8 mouse cellular contexts compared by ENCODE assay signal in the genomic region with DNA sequence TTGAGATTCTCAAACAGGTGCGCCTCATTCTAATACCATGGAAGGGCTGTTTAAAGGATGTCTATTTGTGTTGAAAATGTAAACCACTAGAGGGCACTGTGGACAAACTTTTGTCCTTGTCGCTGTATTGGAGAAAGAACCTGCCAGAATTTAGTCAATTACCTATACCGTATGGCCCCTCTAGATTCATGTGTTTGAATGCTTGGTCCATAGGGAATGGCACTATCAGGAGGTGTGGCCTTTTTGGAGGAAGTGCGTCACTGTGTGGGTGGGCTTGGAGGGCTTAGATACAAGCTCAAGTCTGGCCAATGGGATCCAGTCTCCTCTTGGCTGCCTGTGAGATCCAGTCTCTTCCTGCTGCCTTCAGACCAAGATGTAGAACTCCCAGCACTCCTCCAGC.
DNase-seq lines count a peak whose midpoint lies in the region; ATAC-seq lines count a peak whose summit lies in the region.

No protein-coding gene starts in this region.

- no peaks in the 10 kb centered on the region for H3K27me3 ChIP-seq in hindbrain, embryonic 12.5 days

- peak; percentile 67 for ATAC-seq in hindbrain, embryonic 12.5 days (ENCODE audit: low FRiP score)
- ATAC-seq in erythroid progenitor cell, adult 5-6 weeks (replicated peaks; ENCODE audit: low FRiP score, poor library complexity, severe bottlenecking), result no peak

- H3K36me3 ChIP-seq in hindbrain, embryonic 12.5 days, result no peaks in the 10 kb centered on the region

- peak; percentile 4 to 35 for DNase-seq in heart, postnatal 10 days
- no peak for DNase-seq in heart, postnatal 25 days (ENCODE audit: low spot score)
- peak; percentile 30 for DNase-seq in MEL-GATA-1-ER (ENCODE audit: extremely low read depth, low read depth)
- peak; percentile 53 to 65 for DNase-seq in cerebellum, postnatal 25 days
- peak; percentile 21 to 49 for DNase-seq in left cerebral cortex, postnatal 36 days (ENCODE audit: low spot score in 2 of 2)
- peak; percentile 89 for DNase-seq in retina, embryonic 14.5 days (ENCODE audit: low spot score)

- H3K27ac ChIP-seq in hindbrain, embryonic 12.5 days, result no peak overlapping the region

- WGBS in hindbrain, embryonic 12.5 days, result 20% methylated on average over 4 of the region's 4 CpGs

- peaks cover 7% of the 10 kb centered on the region; the same call in 1 of the 2 replicates for H3K4me1 ChIP-seq in hindbrain, embryonic 12.5 days

- intact Hi-C loops in heart, postnatal 10 days (cut with DNase I), result loop anchor here (1.0 kb wide), 1 partner anchor 805 kb away; no protein-coding TSS in a partner anchor
- intact Hi-C loops in heart, postnatal 25 days (cut with DNase I), result loop anchor here (2.0 kb wide), 1 partner anchor 806 kb away; no protein-coding TSS in a partner anchor
- intact Hi-C loops in left cerebral cortex, postnatal 36 days (cut with DNase I), result loop anchor here (2.0 kb wide), 1 partner anchor 46 kb away; no protein-coding TSS in a partner anchor

- H3K9ac ChIP-seq in hindbrain, embryonic 12.5 days, result no peak overlapping the region

- H3K4me2 ChIP-seq in hindbrain, embryonic 12.5 days (replicated peaks), result no peak overlapping the region

- H3K4me3 ChIP-seq in hindbrain, embryonic 12.5 days, result no peak overlapping the region

- H3K9me3 ChIP-seq in hindbrain, embryonic 12.5 days (replicated peaks), result 0 out of 2 replicates have a peak, but pooled peaks cover 3% of the 10 kb centered on the region
